Mouse (Mus musculus): ENCODE data around the gene Wipi2.

The Wipi2 gene

DNA sequence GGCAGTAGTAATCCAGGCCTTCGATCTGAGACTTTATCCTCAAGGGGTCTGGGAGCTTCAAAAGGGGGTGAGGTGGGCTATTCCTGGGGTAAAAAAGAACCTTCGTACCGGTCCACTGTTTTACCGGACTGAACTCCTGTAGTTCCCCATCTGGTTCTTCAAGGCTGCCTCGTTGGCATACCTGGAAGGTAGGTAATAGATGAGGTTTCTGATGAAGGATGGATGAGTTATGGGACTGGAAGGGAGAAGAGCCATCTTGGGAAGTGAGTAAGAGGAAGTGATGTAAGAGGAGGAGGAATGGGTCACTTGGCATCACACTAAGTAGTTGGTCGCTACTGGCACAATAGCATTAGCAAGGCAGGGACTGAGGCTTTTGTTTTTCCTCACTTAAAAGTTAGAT lies 2.7 kb downstream of the Wipi2 start:
- DNase-seq (ENCODE audit: low spot score), result no peak

- DNase-seq (ENCODE audit: low spot score), result no peak
Observed at GRCm38 (mm10) chr5:142637823-142638222, 10.3 kb downstream of the Wipi2 start.

DNA sequence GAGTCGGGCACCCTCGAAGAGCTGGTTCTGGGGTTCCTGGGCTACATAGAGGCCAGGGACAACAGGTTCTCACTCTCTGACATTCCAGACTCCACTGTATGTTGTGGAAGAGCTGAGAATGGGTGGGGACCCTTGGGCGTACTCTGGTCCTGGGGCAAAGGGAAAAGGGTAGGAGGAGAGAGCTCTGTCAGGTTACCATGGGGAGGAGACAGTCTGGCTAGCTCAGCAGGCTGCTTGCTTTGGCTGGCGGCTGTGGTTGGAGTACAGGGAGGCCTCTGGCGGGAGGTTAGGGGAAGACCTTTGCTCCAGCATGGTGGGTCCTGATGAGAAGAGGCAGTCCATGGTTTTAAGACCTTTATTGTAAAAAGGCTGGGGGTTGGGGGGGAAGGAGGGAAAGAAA lies 12.6 kb downstream of the Wipi2 start:
- DNase-seq (ENCODE audit: low spot score), result no peak

DNA sequence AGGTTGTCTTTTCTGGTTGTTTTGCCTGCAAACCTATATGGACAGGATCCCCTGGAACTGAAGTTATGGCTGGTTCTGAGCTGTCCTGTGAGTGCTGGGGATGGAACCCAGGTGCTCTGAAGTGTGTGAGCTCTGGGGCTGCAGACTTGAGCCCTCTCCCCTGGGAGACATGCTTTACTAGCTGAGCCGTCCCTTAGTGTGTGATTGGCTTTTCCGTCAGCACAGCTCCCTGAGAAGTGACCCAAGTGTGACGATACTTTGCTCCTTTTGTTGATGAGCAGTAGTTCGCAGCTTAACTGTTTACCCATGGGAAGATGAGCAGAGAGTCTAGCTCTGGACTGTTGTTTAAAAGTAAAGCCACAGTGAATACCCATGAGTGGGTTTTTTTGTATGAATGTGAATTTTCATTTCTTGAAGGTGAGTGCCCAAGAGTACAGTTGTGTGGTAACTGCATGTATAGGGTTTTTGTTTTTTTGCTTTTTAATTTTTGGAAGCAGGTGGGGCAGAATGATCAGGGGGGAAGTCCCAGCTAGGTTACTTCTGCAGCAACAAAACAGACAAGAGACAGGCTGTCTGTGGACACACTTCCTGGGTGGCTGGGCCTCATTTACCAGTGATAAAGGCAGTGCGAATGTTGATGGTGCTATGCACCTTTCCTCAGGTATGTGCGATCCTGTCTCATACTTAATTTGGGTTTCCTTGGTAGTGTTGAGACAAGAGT lies 14.0 kb downstream of the Wipi2 start:
- no peak for DNase-seq (ENCODE audit: low spot score)

- DNase-seq (ENCODE audit: low spot score), result no peak
Observed at GRCm38 (mm10) chr5:142648162-142648561, 20.7 kb downstream of the Wipi2 start.

GRCm38 (mm10) chr5:142649460-142650050 lies 22.1 kb downstream of the Wipi2 start:
- DNase-seq (ENCODE audit: low spot score), result no peak

- no peak for DNase-seq (ENCODE audit: low spot score)
Observed at GRCm38 (mm10) chr5:142650390-142650789, 22.9 kb downstream of the Wipi2 start.

DNA sequence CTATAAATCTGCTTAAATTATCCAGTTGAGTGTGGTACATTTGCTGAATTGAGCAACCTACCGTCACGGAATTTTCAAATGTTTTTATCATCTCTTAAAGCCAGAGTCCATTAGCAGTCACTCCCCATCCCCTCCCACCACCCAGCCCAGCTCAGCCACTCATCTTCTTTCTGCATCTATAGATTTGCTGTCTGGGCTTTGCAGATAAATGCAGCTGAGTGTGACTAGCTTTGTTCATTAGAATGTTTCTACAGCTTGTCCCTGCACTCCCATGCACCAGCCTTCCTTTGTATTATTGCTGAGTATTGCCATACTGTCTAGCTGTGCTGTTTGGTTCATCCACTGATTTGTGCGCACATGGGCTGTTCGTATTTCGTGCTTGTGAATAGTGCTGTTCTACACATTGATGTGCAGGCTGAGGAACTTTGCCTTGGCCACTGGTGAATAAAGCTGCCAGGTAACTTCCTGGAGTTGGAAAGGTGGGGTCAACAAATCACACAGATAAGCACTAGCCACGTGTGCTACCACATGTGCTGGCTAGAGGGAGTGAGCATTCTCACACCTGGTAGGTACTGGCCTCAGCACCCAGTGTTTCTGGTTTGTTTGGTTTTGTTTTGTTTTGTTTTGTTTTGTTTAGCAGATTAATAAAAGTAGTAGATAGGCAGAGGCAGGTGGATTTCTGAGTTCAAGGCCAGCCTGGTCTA lies 23.4 kb downstream of the Wipi2 start:
- DNase-seq (ENCODE audit: low spot score), result no peak

GRCm38 (mm10) chr5:142652266-142652665 lies 24.8 kb downstream of the Wipi2 start:
- no peak for DNase-seq (ENCODE audit: low spot score)

DNA sequence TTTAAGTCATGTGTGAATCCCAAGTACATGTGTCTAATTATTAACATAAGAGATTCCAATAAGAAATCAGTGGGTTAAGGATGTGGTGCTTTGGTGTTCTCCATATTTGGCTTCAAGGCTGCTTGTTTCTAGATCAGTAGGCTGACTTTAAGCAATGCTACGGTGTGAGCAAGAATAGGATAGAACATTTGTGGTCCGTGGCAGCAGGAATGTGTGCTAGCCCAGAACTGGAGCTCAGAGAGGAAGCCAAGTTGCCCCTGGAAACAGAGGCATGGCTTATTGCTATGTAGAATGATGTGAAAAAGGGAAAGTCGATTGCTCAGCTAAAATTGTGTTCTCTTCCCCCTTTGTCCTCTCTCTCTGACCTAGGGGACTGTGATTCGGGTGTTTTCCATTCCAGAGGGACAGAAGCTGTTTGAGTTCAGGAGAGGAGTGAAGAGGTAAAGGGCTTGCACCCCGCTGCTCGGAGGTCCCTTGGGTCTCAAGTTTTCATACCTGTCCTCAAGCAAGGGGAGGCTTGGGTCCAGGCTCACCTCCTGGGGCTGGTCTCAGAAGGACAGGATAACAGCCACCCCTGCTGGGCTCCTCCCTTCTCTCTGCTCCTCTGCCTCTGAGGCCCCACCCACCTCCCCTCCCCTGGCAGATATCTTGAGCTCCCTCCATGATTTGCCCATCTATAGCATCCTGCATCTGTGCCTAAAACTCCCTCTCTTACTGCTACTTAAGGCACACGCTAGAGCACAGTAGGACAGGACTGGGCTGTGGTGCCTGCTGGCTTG lies 33.3 kb downstream of the Wipi2 start:
- DNase-seq (ENCODE audit: low spot score), result no peak

DNA sequence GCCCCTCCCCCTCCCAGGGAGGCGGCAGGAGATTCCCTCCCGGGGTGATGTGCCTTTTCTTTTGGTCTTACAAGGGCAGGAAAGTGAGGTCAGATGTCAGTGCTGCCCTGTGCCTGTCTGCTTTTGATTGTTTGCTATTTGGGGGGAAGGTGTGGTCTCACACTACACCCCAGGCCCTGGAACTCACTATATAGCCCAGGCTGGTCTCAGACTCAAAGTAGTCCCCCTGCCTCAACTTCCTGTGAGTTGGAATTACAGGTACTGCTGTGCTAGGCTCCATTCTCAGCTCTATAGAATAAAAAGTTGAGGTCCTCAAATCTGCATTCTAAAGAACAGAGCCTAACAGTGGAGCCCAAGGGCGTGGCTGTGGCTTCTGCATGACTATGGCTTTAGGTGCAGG lies 40.4 kb downstream of the Wipi2 start:
- no peak for DNase-seq (ENCODE audit: low spot score)

- no peak for DNase-seq (ENCODE audit: low spot score)
Observed at GRCm38 (mm10) chr5:142668556-142669263, 41.2 kb downstream of the Wipi2 start.

GRCm38 (mm10) chr5:142669726-142670125 lies 42.2 kb downstream of the Wipi2 start:
- no peak for DNase-seq (ENCODE audit: low spot score)

DNA sequence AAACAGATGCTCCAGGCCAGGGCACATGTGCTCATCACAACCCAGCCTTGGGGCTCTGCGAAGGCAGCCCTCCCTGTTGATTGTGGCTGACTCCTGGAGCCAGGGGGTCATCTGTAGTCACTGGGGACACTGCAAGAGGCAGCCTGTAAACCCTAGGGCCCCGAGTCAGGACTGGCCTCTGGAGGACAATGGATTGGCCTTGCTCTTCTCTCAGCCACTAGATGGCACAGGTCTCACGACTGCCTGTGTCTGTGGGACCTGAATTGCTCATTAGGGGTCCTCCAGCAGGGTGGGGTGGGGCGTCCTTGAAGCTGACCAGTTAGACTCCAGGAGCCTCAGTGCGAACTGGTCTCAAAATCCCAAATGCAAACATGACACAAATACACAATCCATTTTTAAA lies 45.6 kb downstream of the Wipi2 start:
- peak; percentile 63 for DNase-seq (ENCODE audit: low spot score)

DNA sequence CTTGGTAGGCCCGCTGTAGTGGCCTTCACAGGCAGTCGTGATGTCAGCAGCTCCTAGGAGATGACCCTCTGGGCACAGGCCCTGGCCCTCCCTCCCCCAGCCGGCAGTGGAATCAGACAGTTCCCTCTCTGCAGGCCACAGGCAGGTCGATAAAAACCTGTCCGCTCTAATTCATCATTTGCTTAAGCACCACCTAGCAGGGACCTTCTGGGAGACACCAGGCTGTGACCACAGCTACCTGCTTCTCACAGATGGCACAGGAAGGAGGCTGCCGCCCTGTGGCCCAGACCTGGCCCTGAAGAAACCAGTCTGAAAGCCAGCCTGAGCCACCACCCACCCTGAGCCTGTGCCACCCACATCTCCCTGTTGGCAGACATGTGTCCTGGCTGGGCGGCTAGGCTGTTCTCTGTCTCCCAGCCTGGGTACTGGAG lies 50.7 kb downstream of the Wipi2 start:
- no peak for DNase-seq (ENCODE audit: low spot score)

- no peak for DNase-seq (ENCODE audit: low spot score)
Observed at GRCm38 (mm10) chr5:142679065-142679464, 51.6 kb downstream of the Wipi2 start.

GRCm38 (mm10) chr5:142681911-142682310 lies 54.4 kb downstream of the Wipi2 start:
- no peak for DNase-seq (ENCODE audit: low spot score)

GRCm38 (mm10) chr5:142682529-142682928 lies 55.0 kb downstream of the Wipi2 start:
- no peak for DNase-seq (ENCODE audit: low spot score)

DNA sequence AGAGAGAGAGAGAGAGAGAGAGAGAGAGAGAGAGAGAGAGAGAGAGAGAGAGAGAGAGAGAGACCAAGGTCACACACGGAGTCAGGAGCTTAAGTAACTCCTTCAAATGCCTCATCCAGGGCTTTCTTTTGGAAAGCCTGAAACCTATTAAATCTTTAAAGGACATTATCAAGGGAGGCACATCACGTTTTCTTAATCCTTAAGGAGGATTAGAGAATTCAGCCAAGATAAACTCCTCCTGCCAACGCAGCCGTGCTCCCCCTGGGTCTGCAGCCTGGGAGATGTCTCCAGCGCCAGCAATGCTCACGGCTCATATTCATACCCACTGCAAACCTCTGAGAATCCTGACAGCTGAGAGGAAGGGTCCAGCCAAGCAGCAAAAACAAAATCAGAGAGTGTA lies 61.4 kb downstream of the Wipi2 start:
- no peak for DNase-seq (ENCODE audit: low spot score)

- DNase-seq (ENCODE audit: low spot score), result no peak
Observed at GRCm38 (mm10) chr5:142690343-142690742, 62.8 kb downstream of the Wipi2 start.

- DNase-seq (ENCODE audit: low spot score), result no peak
Observed at GRCm38 (mm10) chr5:142692248-142692647, 64.8 kb downstream of the Wipi2 start, which contains the start of gene Slc29a4. Slc29a4 (plus strand) TSS chr5:142692512.

Measured in embryo, embryonic 10 days (tissue).